7 mouse cellular contexts compared by ENCODE assay signal in genomic region chr6:142345440-142346038, GRCm38 (mm10). TPM values are rescaled to one million over a fixed set of nuclear protein-coding genes. Genes with fewer than 3 reads are reported as not detected.
DNase-seq lines count a peak whose midpoint lies in the region; ATAC-seq and TF ChIP-seq lines count a peak whose summit lies in the region.

Pyroxd1 (plus strand) TSS chr6:142345654.

- DNase-seq in adrenal gland, adult 8-10 months: peak; percentile 81
- DNase-seq in embryo, embryonic 9.5 days (ENCODE audit: extremely low spot score): peak; percentile 89
- peak; percentile 55 to 84 for DNase-seq in gastrocnemius, postnatal 4 days (ENCODE audit: low spot score in 2 of 2)
- DNase-seq in left cerebral cortex, postnatal 4 days: peak; percentile 83

- peak within 1 kb of the TSS; percentile 91 for H3K4me3 ChIP-seq in intestine, postnatal 0 days (ENCODE audit: low read depth, low read length)
- peak within 1 kb of the TSS; percentile 80 for H3K4me3 ChIP-seq in midbrain, embryonic 12.5 days
- H3K4me3 ChIP-seq in small intestine, adult 2 months (ENCODE audit: low read depth, low read length): peak within 1 kb of the TSS; percentile 99

- under 1% methylated on average over 48 of the region's 48 CpGs for WGBS in intestine, postnatal 0 days
- under 1% methylated on average over 48 of the region's 48 CpGs for WGBS in midbrain, embryonic 12.5 days
- under 1% methylated on average over 48 of the region's 48 CpGs for WGBS in small intestine, adult 2 months

- no peaks in the 10 kb centered on the region for H3K27me3 ChIP-seq in intestine, postnatal 0 days (replicated peaks; ENCODE audit: control insufficient read depth, insufficient read depth, low read length)
- no peaks in the 10 kb centered on the region for H3K27me3 ChIP-seq in midbrain, embryonic 12.5 days
- H3K27me3 ChIP-seq in small intestine, adult 2 months (ENCODE audit: control insufficient read depth, insufficient read depth, low read length): no peaks in the 10 kb centered on the region

- H3K27ac ChIP-seq in intestine, postnatal 0 days (ENCODE audit: low read depth, low read length): peak within 1 kb of the TSS; percentile 83
- H3K27ac ChIP-seq in midbrain, embryonic 12.5 days (replicated peaks): peak within 1 kb of the TSS; percentile 76
- H3K27ac ChIP-seq in small intestine, adult 2 months (ENCODE audit: insufficient read depth, low read depth, low read length): peak within 1 kb of the TSS; percentile 95

- peak; percentile 57 for TF ChIP-seq POLR2A in small intestine, adult 2 months (IDR thresholded peaks at IDR 0.05; ENCODE audit: low read depth, low read length)

- peak; percentile 5; the same call in 1 of the 2 replicates for TF ChIP-seq CTCF in intestine, postnatal 0 days (IDR thresholded peaks at IDR 0.05; ENCODE audit: low read depth)
- no peak for TF ChIP-seq CTCF in small intestine, adult 2 months (IDR thresholded peaks at IDR 0.05; ENCODE audit: extremely low read depth, insufficient read length, insufficient replicate concordance, low read depth, low read length)

- H3K9ac ChIP-seq in intestine, postnatal 0 days (ENCODE audit: low read depth, low read length): peak within 1 kb of the TSS; percentile 72
- H3K9ac ChIP-seq in midbrain, embryonic 12.5 days (replicated peaks): peak within 1 kb of the TSS; percentile 68

- no peaks in the 10 kb centered on the region for H3K4me1 ChIP-seq in intestine, postnatal 0 days (replicated peaks; ENCODE audit: control insufficient read depth, insufficient read depth, low read length)
- peaks cover 7% of the 10 kb centered on the region for H3K4me1 ChIP-seq in midbrain, embryonic 12.5 days
- peaks cover 3% of the 10 kb centered on the region; the same call in 1 of the 2 replicates for H3K4me1 ChIP-seq in small intestine, adult 2 months (ENCODE audit: control insufficient read depth, insufficient read depth, insufficient read length, low read length)

- intact Hi-C loops in left cerebral cortex, postnatal 4 days (cut with DNase I): no loop called here

- peak; percentile 93 for ATAC-seq in intestine, postnatal 0 days
- peak; percentile 95 for ATAC-seq in midbrain, embryonic 12.5 days (ENCODE audit: low FRiP score, low read depth)

- peaks cover 19% of the 10 kb centered on the region; the same call in 1 of the 2 replicates for H3K36me3 ChIP-seq in intestine, postnatal 0 days (ENCODE audit: control insufficient read depth, insufficient read depth)
- H3K36me3 ChIP-seq in midbrain, embryonic 12.5 days: peaks cover 20% of the 10 kb centered on the region
- H3K36me3 ChIP-seq in small intestine, adult 2 months (ENCODE audit: control insufficient read depth, insufficient read depth, low read length): peaks cover 16% of the 10 kb centered on the region

- H3K4me2 ChIP-seq in intestine, postnatal 0 days (replicated peaks; ENCODE audit: low read depth): peak within 1 kb of the TSS; percentile 66
- H3K4me2 ChIP-seq in midbrain, embryonic 12.5 days (replicated peaks): peak within 1 kb of the TSS; percentile 56

- H3K9me3 ChIP-seq in intestine, postnatal 0 days (ENCODE audit: control insufficient read depth): no peaks in the 10 kb centered on the region
- no peaks in the 10 kb centered on the region for H3K9me3 ChIP-seq in midbrain, embryonic 12.5 days

RNA-seq across cellular contexts. Expression of gene Pyroxd1, which starts in this region (rescaled TPM):
- total RNA-seq in adrenal gland, adult 8-10 months (2022): 10 to 100 TPM; 13.0 to 18.0 (median 14.1) TPM
- 10 to 100 TPM in 1 of 2 experiments, 1 to 10 TPM in 1; 9.4 to 10.9 TPM for total RNA-seq in gastrocnemius, postnatal 4 days (2021)
- 16.2 and 16.6 TPM in 2 replicates for polyA plus RNA-seq in intestine, postnatal 0 days (2015; fragmentation: Nextera tagmentation; extraction: Ambion mirVana)
- 10 to 100 TPM; 17.1 to 18.9 TPM for total RNA-seq in left cerebral cortex, postnatal 4 days (2021)
- 25.7 and 25.9 TPM in 2 replicates for polyA plus RNA-seq in midbrain, embryonic 12.5 days (2016; fragmentation: Nextera tagmentation; extraction: Ambion mirVana)
- polyA plus RNA-seq in small intestine, adult 2 months (2012; rRNA removed): 3.4 and 5.6 TPM in 2 replicates

Comparison
In these comparisons a context has a peak if more than half of its experiments do, and no peak if none do; other contexts are left out.
1. Peak in every context shown above with its lines: DNase-seq, ATAC-seq, H3K4me3 ChIP-seq and H3K27ac ChIP-seq.